Mouse (Mus musculus) bone marrow, adult 2 months (tissue): ENCODE results near the gene Rsad2.

Experiments
- CTCF ChIP-seq: fragments of 200-500 bp; IDR thresholded peaks from 2 replicates; pipeline ENCODE4 v1.5.1; 2011; ENCODE audit warnings: low read length, control low read depth; ENCODE audit not compliant: control insufficient read depth, insufficient read depth
- POLR2A ChIP-seq: fragments of 200-500 bp; IDR thresholded peaks from 2 replicates; pipeline ENCODE4 v1.6.1; 2011; ENCODE audit warnings: low read depth, mild to moderate bottlenecking, control low read depth, low read length, borderline replicate concordance; ENCODE audit not compliant: control insufficient read depth

GRCm38 (mm10) chr12:26465600-26465999 is 9.3 kb upstream of the Rsad2 start:
- TF ChIP-seq CTCF (no peak), POLR2A (no peak)
